Mouse (Mus musculus) cerebellum, adult (tissue): ENCODE measurements around the gene Pom121l12.

ENCODE experiments used
- ATAC-seq: cut with Nextera tagmentation; 2 replicates; pipeline ENCODE4 v1.9.2; 2017; ENCODE audit warnings: mild to moderate bottlenecking, moderate library complexity, mixed read lengths; ENCODE audit not compliant: insufficient number of reproducible peaks, low FRiP score, low TSS enrichment

Pom121l12 gene

DNA sequence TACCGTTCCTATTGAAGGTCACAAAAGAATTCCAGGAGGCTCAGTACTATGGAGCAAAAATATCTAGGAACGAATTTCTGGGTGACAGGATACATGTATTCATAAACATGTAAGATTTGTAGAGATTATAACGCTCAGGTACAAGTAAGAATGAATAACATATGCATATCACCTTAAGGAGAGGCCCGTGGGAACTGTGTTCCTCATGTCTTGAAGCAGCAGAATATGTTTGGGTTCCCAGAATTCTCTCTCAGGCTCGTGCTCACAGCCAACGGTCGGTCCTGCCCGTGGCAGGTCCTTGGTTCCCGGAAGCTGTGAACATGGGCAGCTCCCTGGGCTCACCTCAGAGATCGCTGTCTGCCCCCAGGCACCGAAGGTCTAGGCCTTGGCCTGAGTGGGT lies at the start of gene Pom121l12:
Gene Pom121l12, plus strand, starts transcription at position 301 of the 400 bp plus-strand sequence.
- no peak for ATAC-seq

- ATAC-seq: no peak
Observed at GRCm38 (mm10) chr11:14611859-14612258, 12.8 kb downstream of the Pom121l12 start.
